Mouse (Mus musculus): ENCODE results near the gene 6430531B16Rik.

Gene 6430531B16Rik

DNA sequence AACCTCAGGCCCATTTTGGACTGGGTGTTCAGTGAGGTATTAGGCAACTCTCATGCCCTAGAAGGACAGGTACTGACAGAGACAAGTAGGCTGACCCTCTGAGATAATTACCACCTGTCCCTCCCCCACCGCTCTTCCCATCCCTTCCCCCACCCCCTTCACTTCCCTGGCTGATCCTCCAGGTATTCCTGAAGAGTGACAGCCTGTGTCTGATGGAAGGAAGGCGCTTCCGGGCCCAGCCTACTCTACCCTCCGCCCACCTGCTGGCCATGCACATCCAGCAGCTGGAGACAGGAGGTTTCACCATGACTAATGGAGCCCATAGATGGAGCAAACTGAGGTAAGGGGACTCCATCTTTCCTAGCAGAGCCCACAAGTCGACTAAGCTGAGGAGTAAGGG lies 40.7 kb downstream of the 6430531B16Rik start:
- DNase-seq (ENCODE audit: low spot score), result no peak

DNA sequence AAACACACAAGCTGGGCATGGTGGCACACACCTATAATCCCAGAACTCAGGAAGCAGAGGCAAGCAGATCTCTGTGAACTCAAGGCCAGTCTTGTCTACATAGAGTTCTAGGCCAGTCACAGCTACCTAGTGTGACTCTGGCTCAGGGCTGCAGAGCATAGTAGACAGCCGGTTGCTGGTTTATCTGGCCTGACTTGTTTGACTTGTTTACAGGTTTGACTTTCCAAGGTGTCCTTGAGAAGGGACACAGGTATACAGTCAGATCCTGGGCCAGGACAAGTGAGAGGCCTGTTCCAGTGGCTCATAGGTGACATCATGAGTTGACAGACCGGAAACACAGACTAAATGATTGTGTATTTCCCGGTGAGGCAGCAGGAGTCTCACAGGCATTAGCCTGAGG lies 41.4 kb downstream of the 6430531B16Rik start:
- no peak for DNase-seq (ENCODE audit: low spot score)

DNA sequence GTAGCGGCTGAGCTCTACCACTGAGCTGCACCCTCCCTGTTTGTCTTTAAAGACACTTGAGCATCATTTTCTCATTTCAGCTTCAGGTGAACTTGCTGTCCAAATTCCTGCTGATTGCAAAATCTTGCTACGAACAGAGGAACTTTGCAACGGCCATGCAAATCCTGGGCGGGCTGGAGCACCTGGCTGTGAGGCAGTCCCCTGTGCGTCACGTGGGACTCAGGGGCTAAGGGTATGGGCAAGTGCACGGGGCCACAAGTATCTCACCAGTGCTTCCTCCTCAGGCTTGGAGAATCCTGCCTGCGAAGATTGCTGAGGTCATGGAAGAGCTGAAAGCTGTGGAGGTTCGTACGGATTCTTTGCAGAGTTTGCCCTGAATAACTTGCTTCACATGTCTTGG lies 41.9 kb downstream of the 6430531B16Rik start:
- no peak for DNase-seq (ENCODE audit: low spot score)

DNA sequence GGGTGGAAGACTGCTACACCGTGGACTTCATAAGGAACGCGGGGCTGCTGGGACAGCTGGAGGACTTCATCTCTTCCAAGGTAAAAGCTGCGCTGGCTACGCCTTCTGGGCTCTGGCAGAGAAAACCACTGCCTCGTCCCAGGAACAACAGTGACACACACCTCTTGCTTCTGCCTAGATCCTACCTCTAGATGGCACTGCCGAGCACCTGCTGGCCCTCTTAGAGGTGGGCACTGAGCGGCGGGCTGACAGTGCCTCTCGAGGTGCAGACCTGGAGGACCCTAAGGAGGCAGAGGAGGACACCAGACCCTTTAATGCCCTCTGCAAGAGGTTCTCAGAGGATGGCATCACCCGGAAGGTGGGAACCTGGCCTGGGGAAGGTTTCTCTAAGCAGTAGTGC lies 47.8 kb downstream of the 6430531B16Rik start:
- DNase-seq (ENCODE audit: low spot score), result no peak
